Mouse (Mus musculus): Measurements from ENCODE around the gene Ngef. TPM values are rescaled to one million over a fixed set of nuclear protein-coding genes. Genes with fewer than 3 reads are reported as not detected.

Ngef gene
- polyA plus RNA-seq, 1 experiment from 2014 or later = 7.4 TPM

- no peaks in the 10 kb centered on the region for H3K9me3 ChIP-seq (replicated peaks)
- no peaks in the 10 kb centered on the region for H3K36me3 ChIP-seq
- H3K4me1 ChIP-seq = peaks cover 11% of the 10 kb centered on the region
- DNase-seq (ENCODE audit: low spot score) = peak; percentile 33
- H3K27me3 ChIP-seq (ENCODE audit: low read depth, poor library complexity, severe bottlenecking) = no peaks in the 10 kb centered on the region
- no peak overlapping the region for H3K27ac ChIP-seq (replicated peaks)
- H3K4me3 ChIP-seq = no peak overlapping the region
- 30% methylated on average over 7 of the region's 7 CpGs for WGBS
Measured at GRCm38 (mm10) chr1:87541614-87542013, 32.1 kb downstream of the Ngef start.

- DNase-seq (ENCODE audit: low spot score) = no peak
- no peaks in the 10 kb centered on the region for H3K4me1 ChIP-seq
- no peak overlapping the region for H3K4me3 ChIP-seq
- H3K9me3 ChIP-seq (replicated peaks) = no peaks in the 10 kb centered on the region
- no peaks in the 10 kb centered on the region for H3K36me3 ChIP-seq
- H3K27ac ChIP-seq (replicated peaks) = no peak overlapping the region
- 94% methylated on average over 1 of the region's 1 CpGs for WGBS
- no peaks in the 10 kb centered on the region for H3K27me3 ChIP-seq (ENCODE audit: low read depth, poor library complexity, severe bottlenecking)
Measured at GRCm38 (mm10) chr1:87537008-87537407, 36.7 kb downstream of the Ngef start.

- H3K4me3 ChIP-seq = no peak overlapping the region
- 85% methylated on average over 3 of the region's 3 CpGs for WGBS
- no peaks in the 10 kb centered on the region for H3K27me3 ChIP-seq (ENCODE audit: low read depth, poor library complexity, severe bottlenecking)
- no peak for DNase-seq (ENCODE audit: low spot score)
- no peaks in the 10 kb centered on the region for H3K9me3 ChIP-seq (replicated peaks)
- no peak overlapping the region for H3K27ac ChIP-seq (replicated peaks)
- H3K4me1 ChIP-seq = no peaks in the 10 kb centered on the region
- no peaks in the 10 kb centered on the region for H3K36me3 ChIP-seq
Measured at GRCm38 (mm10) chr1:87534118-87534517, 39.6 kb downstream of the Ngef start.

- Histone ChIP-seq H3K27ac (replicated peaks) (no peak overlapping the region), H3K4me1 (no peaks in the 10 kb centered on the region), H3K4me3 (no peak overlapping the region), H3K27me3 (ENCODE audit: low read depth, poor library complexity, severe bottlenecking) (no peaks in the 10 kb centered on the region), H3K9me3 (replicated peaks) (no peaks in the 10 kb centered on the region), H3K36me3 (no peaks in the 10 kb centered on the region)
- DNase-seq (ENCODE audit: low spot score) = no peak
- WGBS = 71% methylated on average over 4 of the region's 4 CpGs
Measured at GRCm38 (mm10) chr1:87532346-87532745, 41.3 kb downstream of the Ngef start.

GRCm38 (mm10) chr1:87527191-87527590, 46.5 kb downstream of the Ngef start:
- WGBS = 86% methylated on average over 9 of the region's 9 CpGs
- H3K9me3 ChIP-seq (replicated peaks) = no peaks in the 10 kb centered on the region
- no peaks in the 10 kb centered on the region for H3K27me3 ChIP-seq (ENCODE audit: low read depth, poor library complexity, severe bottlenecking)
- no peaks in the 10 kb centered on the region for H3K4me1 ChIP-seq
- no peaks in the 10 kb centered on the region for H3K36me3 ChIP-seq
- H3K4me3 ChIP-seq = no peak overlapping the region
- DNase-seq (ENCODE audit: low spot score) = no peak
- no peak overlapping the region for H3K27ac ChIP-seq (replicated peaks)

- no peaks in the 10 kb centered on the region for H3K9me3 ChIP-seq (replicated peaks)
- no peaks in the 10 kb centered on the region for H3K27me3 ChIP-seq (ENCODE audit: low read depth, poor library complexity, severe bottlenecking)
- H3K4me1 ChIP-seq = peaks cover 8% of the 10 kb centered on the region
- no peak overlapping the region for H3K4me3 ChIP-seq
- WGBS = 89% methylated on average over 7 of the region's 7 CpGs
- no peak for DNase-seq (ENCODE audit: low spot score)
- H3K27ac ChIP-seq (replicated peaks) = no peak overlapping the region
- no peaks in the 10 kb centered on the region for H3K36me3 ChIP-seq
Measured at GRCm38 (mm10) chr1:87525041-87525440, 48.6 kb downstream of the Ngef start.

- Histone ChIP-seq H3K4me1 (peaks cover 12% of the 10 kb centered on the region), H3K27me3 (ENCODE audit: low read depth, poor library complexity, severe bottlenecking) (no peaks in the 10 kb centered on the region), H3K9me3 (replicated peaks) (no peaks in the 10 kb centered on the region), H3K27ac (replicated peaks) (no peak overlapping the region), H3K4me3 (no peak overlapping the region), H3K36me3 (no peaks in the 10 kb centered on the region)
- no peak for DNase-seq (ENCODE audit: low spot score)
- WGBS = 68% methylated on average over 1 of the region's 1 CpGs
Measured at GRCm38 (mm10) chr1:87521523-87521922, 52.1 kb downstream of the Ngef start.

GRCm38 (mm10) chr1:87520467-87520866, 53.2 kb downstream of the Ngef start:
- DNase-seq (ENCODE audit: low spot score) = no peak
- H3K4me1 ChIP-seq = peaks cover 12% of the 10 kb centered on the region

GRCm38 (mm10) chr1:87510845-87511244, 62.8 kb downstream of the Ngef start:
- 17% methylated on average over 5 of the region's 5 CpGs for WGBS

More at GRCm38 (mm10) chr1:87520467-87520866, 53.2 kb downstream of the Ngef start:
- Histone ChIP-seq H3K9me3 (replicated peaks) (no peaks in the 10 kb centered on the region), H3K27me3 (ENCODE audit: low read depth, poor library complexity, severe bottlenecking) (no peaks in the 10 kb centered on the region), H3K4me3 (no peak overlapping the region), H3K27ac (replicated peaks) (peak overlapping the region; percentile 42; the same call in 1 of the 2 replicates), H3K36me3 (no peaks in the 10 kb centered on the region)

GRCm38 (mm10) chr1:87510166-87510691, 63.4 kb downstream of the Ngef start:
- Histone ChIP-seq H3K27me3 (ENCODE audit: low read depth, poor library complexity, severe bottlenecking) (peaks cover 56% of the 10 kb centered on the region), H3K36me3 (no peaks in the 10 kb centered on the region), H3K9me3 (replicated peaks) (no peaks in the 10 kb centered on the region), H3K27ac (replicated peaks) (peak overlapping the region; percentile 85), H3K4me1 (peaks cover 19% of the 10 kb centered on the region), H3K4me3 (peak overlapping the region; percentile 87)
- under 1% methylated on average over 43 of the region's 61 CpGs for WGBS
- DNase-seq (ENCODE audit: low spot score) = peak; percentile 66

More at GRCm38 (mm10) chr1:87510845-87511244, 62.8 kb downstream of the Ngef start:
- peaks cover 56% of the 10 kb centered on the region for H3K27me3 ChIP-seq (ENCODE audit: low read depth, poor library complexity, severe bottlenecking)
- peak overlapping the region; percentile 87 for H3K4me3 ChIP-seq
- no peaks in the 10 kb centered on the region for H3K36me3 ChIP-seq
- DNase-seq (ENCODE audit: low spot score) = no peak
- H3K4me1 ChIP-seq = peaks cover 19% of the 10 kb centered on the region
- H3K27ac ChIP-seq (replicated peaks) = 0 out of 2 replicates have a peak overlapping the region, but pooled peaks have one; percentile 85
- no peaks in the 10 kb centered on the region for H3K9me3 ChIP-seq (replicated peaks)

GRCm38 (mm10) chr1:87509561-87510165, 64.0 kb downstream of the Ngef start, which contains the start of gene Neu2:
TSS of gene Neu2 (plus strand) at chr1:87509889.
- peak; percentile 39 for DNase-seq (ENCODE audit: low spot score)
- H3K27ac ChIP-seq (replicated peaks) = peak within 1 kb of the TSS; percentile 85
- peak within 1 kb of the TSS; percentile 87 for H3K4me3 ChIP-seq
- H3K9me3 ChIP-seq (replicated peaks) = no peaks in the 10 kb centered on the region
- H3K4me1 ChIP-seq = peaks cover 20% of the 10 kb centered on the region
- H3K27me3 ChIP-seq (ENCODE audit: low read depth, poor library complexity, severe bottlenecking) = peaks cover 56% of the 10 kb centered on the region
- no peaks in the 10 kb centered on the region for H3K36me3 ChIP-seq
- under 1% methylated on average over 56 of the region's 56 CpGs for WGBS

- peaks cover 27% of the 10 kb centered on the region for H3K4me1 ChIP-seq
- DNase-seq (ENCODE audit: low spot score) = peak; percentile 27
- H3K36me3 ChIP-seq = no peaks in the 10 kb centered on the region
- peaks cover 56% of the 10 kb centered on the region for H3K27me3 ChIP-seq (ENCODE audit: low read depth, poor library complexity, severe bottlenecking)
- 0 out of 2 replicates have a peak overlapping the region, but pooled peaks have one; percentile 85 for H3K27ac ChIP-seq (replicated peaks)
- 22% methylated on average over 26 of the region's 26 CpGs for WGBS
- peak overlapping the region; percentile 87 for H3K4me3 ChIP-seq
- no peaks in the 10 kb centered on the region for H3K9me3 ChIP-seq (replicated peaks)
Measured at GRCm38 (mm10) chr1:87508591-87509560, 64.8 kb downstream of the Ngef start.
